Mouse (Mus musculus): ENCODE measurements around the gene T2. TPM values are rescaled to one million over a fixed set of nuclear protein-coding genes. Genes with fewer than 3 reads are reported as not detected.

T2 gene
- polyA plus RNA-seq, 1 experiment from 2014 or later: 0.51 TPM

DNA sequence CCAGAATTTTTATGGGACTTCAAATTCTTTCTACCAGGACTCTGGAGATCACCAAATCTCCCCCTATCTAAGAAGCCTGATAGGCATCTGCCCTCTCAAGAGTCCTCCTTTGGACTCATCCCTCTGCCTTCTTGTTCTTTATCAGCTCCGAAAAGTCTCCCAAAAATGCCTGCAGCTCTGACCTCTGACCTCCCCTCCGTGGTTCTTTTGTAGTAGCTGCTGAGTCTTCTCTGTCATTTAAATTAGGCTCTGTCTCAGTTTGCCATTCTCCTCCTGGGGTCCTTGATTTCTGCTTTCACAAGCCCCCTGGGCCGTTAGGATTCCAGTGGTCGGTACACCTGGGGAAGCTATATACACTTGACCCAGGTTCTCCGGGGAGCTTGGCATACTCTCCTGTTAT lies 74.1 kb downstream of the T2 start:
- no peak overlapping the region for H3K27ac ChIP-seq (replicated peaks)
- no peak overlapping the region for H3K4me3 ChIP-seq
- H3K4me2 ChIP-seq (replicated peaks): no peak overlapping the region
- no peaks in the 10 kb centered on the region for H3K9me3 ChIP-seq
- H3K9ac ChIP-seq (replicated peaks): no peak overlapping the region
- under 1% methylated on average over 5 of the region's 5 CpGs for WGBS
- peaks cover 75% of the 10 kb centered on the region for H3K27me3 ChIP-seq
- ATAC-seq (replicated peaks): no peak
- no peaks in the 10 kb centered on the region for H3K36me3 ChIP-seq
- H3K4me1 ChIP-seq: peaks cover 8% of the 10 kb centered on the region

DNA sequence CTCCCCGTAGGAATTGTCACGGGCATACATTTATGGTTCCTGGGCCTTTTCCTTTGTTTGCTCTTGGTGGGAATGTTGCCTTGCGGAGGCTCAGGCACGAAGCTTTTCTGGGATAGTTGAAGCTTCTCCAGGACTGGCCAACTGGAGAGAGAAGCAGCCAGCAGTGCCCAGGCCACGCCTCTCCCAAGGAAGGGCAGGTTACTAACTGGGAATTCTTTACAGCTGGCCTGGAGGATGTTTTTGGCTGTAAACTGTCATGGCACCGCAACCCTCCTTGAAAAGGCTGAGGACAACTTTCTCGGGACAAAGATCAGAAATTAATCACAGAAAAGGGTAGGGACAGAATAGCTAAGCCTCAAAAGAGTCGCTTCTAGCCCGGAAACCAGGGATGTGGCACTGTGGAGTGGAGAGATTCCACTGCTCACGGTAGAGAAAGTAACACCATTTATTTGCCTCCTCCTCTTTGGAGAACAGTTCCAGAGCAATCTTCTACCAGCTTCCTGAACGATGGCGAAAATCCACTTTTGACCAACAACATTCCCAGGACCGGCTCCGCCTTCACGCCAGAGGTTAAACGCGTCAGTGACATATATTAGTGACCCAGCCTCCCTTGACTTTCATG lies 76.5 kb downstream of the T2 start:
- no peak for ATAC-seq (replicated peaks)
- no peaks in the 10 kb centered on the region for H3K9me3 ChIP-seq
- no peak overlapping the region for H3K27ac ChIP-seq (replicated peaks)
- WGBS: under 1% methylated on average over 17 of the region's 17 CpGs
- H3K27me3 ChIP-seq: peaks cover 98% of the 10 kb centered on the region
- H3K36me3 ChIP-seq: no peaks in the 10 kb centered on the region
- no peak overlapping the region for H3K4me2 ChIP-seq (replicated peaks)
- peaks cover 8% of the 10 kb centered on the region for H3K4me1 ChIP-seq
- no peak overlapping the region for H3K9ac ChIP-seq (replicated peaks)
- H3K4me3 ChIP-seq: no peak overlapping the region

DNA sequence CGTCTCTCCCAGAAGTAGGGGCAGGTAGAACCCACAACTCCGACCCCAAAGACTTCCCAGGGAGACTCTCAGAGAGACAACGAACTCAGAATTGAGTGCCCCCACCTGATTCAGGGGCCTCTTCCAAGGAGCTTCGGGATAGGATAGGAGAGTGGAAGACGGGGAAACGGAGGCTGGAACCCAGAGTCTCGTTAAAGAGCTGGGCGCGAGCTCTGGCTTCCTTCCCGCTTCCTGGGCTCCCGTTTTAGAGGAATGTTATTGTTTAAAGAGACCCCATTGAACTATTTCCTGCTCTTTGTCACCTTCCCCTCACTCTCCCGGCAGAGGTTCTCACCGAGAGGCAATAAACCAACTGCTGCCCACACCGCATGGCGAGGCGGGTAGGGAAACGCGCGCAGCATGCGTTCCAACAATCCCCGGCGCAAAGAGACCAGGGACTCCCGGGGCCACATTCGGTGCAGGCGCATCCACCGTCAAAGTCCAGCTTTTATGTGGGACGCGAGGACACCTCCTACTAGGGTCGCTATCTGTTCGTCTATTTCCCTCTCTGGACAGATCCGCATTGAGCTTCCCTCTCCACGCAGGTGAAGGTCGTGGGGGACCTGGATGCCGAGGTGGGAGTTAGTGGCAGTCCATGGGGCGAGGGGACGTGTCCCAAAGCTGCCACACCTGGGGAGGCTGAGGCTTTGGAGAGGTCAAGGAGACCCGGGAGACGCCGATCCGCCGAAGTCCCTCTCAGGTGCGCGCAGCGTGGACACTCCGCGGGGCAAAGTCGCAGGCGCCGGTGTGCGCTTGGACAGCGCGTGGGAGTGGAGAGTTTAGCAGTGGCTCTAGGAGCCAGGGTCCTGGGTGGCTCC lies 77.6 kb downstream of the T2 start:
- peaks cover 8% of the 10 kb centered on the region for H3K4me1 ChIP-seq
- no peak overlapping the region for H3K9ac ChIP-seq (replicated peaks)
- H3K27me3 ChIP-seq: peaks cover 99% of the 10 kb centered on the region
- WGBS: under 1% methylated on average over 52 of the region's 52 CpGs
- H3K27ac ChIP-seq (replicated peaks): no peak overlapping the region
- no peaks in the 10 kb centered on the region for H3K9me3 ChIP-seq
- H3K4me3 ChIP-seq: no peak overlapping the region
- peak overlapping the region; percentile 21 for H3K4me2 ChIP-seq (replicated peaks)
- H3K36me3 ChIP-seq: no peaks in the 10 kb centered on the region
- ATAC-seq (replicated peaks): no peak

DNA sequence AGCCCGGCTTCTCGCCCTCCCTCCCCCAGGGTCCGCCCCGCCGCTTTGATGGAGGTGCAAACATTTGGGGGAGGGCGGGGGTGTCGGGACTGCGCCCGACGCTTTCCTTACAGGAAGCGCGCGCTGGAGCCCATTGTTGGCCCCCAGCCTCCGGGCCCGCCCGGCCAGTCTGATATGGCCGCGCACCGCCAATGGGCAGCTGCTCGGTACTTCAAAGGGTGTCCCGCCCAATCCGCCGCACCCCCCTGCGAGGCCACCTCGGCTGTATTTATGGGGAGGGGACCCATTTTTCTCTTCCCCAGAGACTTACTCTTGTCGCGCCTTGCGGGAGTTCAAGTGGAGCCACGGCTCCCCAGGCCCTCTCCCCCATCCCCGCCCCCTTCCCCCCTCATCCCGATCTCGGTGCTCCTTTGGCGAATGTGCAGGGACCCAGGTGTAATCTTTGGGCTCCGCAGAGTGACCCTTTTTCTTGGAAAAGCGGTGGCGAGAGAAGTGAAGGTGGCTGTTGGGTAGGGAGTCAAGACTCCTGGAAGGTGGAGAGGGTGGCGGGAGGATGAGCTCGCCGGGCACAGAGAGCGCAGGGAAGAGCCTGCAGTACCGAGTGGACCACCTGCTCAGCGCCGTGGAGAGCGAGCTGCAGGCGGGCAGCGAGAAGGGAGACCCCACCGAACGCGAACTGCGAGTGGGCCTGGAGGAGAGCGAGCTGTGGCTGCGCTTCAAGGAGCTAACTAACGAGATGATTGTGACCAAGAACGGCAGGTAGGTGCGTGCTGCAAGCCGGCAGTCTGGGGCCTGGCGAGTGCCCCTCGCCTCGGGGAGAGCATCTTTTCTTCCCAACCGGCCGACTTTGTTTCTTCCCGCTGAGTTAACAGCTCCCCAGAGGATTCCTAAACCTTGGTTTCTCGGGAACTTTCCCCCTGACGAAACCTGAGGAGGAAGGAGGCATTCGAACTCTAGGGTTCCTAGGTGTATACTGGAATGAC lies 78.5 kb downstream of the T2 start, which contains the start of gene T:
Gene T, plus strand, starts transcription at position 446 of the 983 bp plus-strand sequence.
- Histone ChIP-seq H3K36me3 (no peaks in the 10 kb centered on the region), H3K4me3 (no peak within 1 kb of the TSS), H3K4me2 (replicated peaks) (peak within 1 kb of the TSS; percentile 21), H3K27ac (replicated peaks) (no peak within 1 kb of the TSS), H3K27me3 (peaks cover 94% of the 10 kb centered on the region), H3K4me1 (peaks cover 8% of the 10 kb centered on the region), H3K9me3 (no peaks in the 10 kb centered on the region), H3K9ac (replicated peaks) (no peak within 1 kb of the TSS)
- no peak for ATAC-seq (replicated peaks)
- under 1% methylated on average over 65 of the region's 65 CpGs for WGBS

DNA sequence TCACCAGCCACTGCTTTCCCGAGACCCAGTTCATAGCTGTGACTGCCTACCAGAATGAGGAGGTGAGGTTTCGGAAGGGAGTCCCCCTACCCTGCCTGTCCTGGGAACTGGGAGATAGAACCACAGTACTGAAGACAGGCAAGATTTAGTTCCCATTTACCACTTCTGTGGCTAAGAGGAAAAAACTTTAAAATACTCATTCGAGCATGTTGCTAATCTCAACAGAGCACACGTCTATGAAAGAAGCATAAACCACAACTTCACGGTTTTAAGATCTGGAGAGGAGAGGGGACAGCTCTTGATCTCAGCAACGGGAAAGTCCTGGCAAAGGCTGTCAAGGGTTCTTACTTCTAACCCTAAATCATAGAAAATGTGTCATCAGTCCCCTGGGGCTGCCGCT lies 80.4 kb downstream of the T2 start:
- no peak overlapping the region for H3K4me2 ChIP-seq (replicated peaks)
- no peak overlapping the region for H3K9ac ChIP-seq (replicated peaks)
- H3K4me3 ChIP-seq: no peak overlapping the region
- H3K36me3 ChIP-seq: no peaks in the 10 kb centered on the region
- 13% methylated on average over 7 of the region's 7 CpGs for WGBS
- no peak for ATAC-seq (replicated peaks)
- H3K9me3 ChIP-seq: no peaks in the 10 kb centered on the region
- H3K27ac ChIP-seq (replicated peaks): no peak overlapping the region
- H3K27me3 ChIP-seq: peaks cover 81% of the 10 kb centered on the region
- peaks cover 8% of the 10 kb centered on the region for H3K4me1 ChIP-seq

DNA sequence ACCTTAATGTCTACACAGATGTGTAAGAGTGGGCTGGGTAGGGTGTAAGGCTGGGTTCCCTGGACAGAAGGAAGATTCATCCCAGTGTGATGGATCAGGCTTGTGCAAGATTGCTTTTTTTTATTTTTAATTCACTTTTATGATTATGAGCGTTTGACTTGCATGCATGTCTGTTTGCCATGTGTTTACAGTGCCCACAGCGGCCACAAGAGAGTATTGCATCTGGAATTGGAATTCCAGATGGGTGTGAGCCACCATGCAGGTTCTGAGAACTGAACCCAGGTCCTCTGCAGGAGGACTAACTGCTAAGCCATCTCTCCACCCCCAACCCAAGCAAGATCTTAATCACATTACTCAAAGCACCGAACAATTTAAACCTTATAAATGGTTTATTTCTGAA lies 88.3 kb downstream of the T2 start:
- Histone ChIP-seq H3K36me3 (no peaks in the 10 kb centered on the region), H3K9ac (replicated peaks) (no peak overlapping the region), H3K4me3 (no peak overlapping the region), H3K27me3 (peaks cover 6% of the 10 kb centered on the region; the same call in 1 of the 2 replicates), H3K4me1 (no peaks in the 10 kb centered on the region), H3K4me2 (replicated peaks) (no peak overlapping the region), H3K9me3 (no peaks in the 10 kb centered on the region), H3K27ac (replicated peaks) (no peak overlapping the region)
- no peak for ATAC-seq (replicated peaks)
- WGBS: 62% methylated on average over 3 of the region's 3 CpGs

DNA sequence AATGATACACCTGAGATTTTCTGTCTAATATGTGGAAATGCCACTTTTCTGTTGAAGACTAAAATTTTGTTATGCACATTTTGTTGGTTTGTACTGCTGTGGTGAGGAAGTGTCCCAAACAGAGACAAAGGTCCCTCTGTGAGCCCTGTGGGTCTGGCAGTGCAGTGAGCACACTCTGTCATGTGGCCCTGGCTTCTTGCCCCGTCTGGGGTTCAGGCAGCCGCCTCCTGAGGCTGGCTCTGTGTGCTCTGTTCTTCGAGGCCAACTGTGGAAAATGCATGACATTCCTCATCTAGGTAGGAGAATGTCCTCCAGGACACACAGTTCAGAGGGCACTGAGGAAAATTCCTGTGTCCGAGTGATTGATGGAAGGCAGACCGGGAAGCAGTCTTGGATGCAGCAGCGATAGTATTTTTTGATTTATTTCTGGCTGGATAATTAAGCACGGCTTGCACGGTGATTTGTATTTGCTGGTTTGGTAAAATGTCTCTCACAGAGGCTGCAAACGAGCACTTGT lies 91.9 kb downstream of the T2 start:
- WGBS: 55% methylated on average over 9 of the region's 9 CpGs
- no peak for ATAC-seq (replicated peaks)
- H3K9ac ChIP-seq (replicated peaks): no peak overlapping the region

DNA sequence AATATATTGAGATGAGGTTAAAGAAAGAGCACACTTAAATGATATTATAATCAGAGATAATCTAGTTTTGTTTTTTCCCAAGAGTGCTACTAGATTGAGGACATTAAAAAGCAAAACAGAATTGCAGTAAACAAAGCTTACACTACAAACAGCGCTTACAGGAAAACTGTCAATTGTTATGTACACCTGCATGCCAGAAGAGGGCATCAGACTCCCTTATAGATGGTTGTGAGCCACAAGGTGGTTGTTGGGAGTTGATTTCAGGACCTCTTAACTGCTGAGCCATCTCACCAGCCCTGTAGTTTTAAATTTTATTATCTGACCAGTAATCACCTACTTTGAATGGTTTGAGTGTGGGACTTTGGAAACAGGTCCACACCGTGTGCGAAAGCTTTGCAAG lies 92.5 kb downstream of the T2 start:
- ATAC-seq (replicated peaks): no peak
- Histone ChIP-seq H3K9me3 (no peaks in the 10 kb centered on the region), H3K27me3 (no peaks in the 10 kb centered on the region), H3K4me2 (replicated peaks) (no peak overlapping the region), H3K36me3 (no peaks in the 10 kb centered on the region), H3K9ac (replicated peaks) (no peak overlapping the region), H3K27ac (replicated peaks) (no peak overlapping the region), H3K4me1 (no peaks in the 10 kb centered on the region), H3K4me3 (no peak overlapping the region)
- 70% methylated on average over 3 of the region's 3 CpGs for WGBS

More for the DNA sequence above, 91.9 kb downstream of the T2 start:
- Histone ChIP-seq H3K27ac (replicated peaks) (no peak overlapping the region), H3K4me3 (no peak overlapping the region), H3K9me3 (no peaks in the 10 kb centered on the region), H3K4me2 (replicated peaks) (no peak overlapping the region), H3K4me1 (no peaks in the 10 kb centered on the region), H3K27me3 (no peaks in the 10 kb centered on the region), H3K36me3 (no peaks in the 10 kb centered on the region)

DNA sequence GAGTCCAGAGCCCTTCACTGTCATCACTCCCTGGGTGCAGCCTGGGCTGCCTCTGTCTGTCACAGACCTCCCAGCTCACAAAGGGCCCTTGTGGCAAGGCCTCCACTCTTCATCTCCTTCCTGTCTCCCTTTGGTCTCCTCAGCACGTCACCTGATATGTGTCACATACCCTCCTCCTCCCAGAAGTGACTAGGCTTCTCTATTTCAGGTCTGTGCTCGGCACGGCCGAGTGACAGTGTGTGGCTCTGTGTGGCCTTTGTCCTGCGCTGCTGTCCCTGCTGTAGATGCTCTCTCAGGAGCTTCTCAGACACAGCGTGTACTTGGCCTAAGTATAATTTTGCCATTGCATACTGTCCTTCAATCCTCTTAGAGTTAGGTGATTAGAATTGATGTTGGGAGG lies 99.4 kb downstream of the T2 start:
- H3K27ac ChIP-seq (replicated peaks): no peak overlapping the region
- H3K9ac ChIP-seq (replicated peaks): no peak overlapping the region
- peaks cover 5% of the 10 kb centered on the region; the same call in 1 of the 2 replicates for H3K4me1 ChIP-seq
- H3K4me3 ChIP-seq: no peak overlapping the region
- no peaks in the 10 kb centered on the region for H3K9me3 ChIP-seq
- no peaks in the 10 kb centered on the region for H3K36me3 ChIP-seq
- no peak overlapping the region for H3K4me2 ChIP-seq (replicated peaks)
- no peaks in the 10 kb centered on the region for H3K27me3 ChIP-seq
- 63% methylated on average over 6 of the region's 6 CpGs for WGBS
- ATAC-seq (replicated peaks): no peak

DNA sequence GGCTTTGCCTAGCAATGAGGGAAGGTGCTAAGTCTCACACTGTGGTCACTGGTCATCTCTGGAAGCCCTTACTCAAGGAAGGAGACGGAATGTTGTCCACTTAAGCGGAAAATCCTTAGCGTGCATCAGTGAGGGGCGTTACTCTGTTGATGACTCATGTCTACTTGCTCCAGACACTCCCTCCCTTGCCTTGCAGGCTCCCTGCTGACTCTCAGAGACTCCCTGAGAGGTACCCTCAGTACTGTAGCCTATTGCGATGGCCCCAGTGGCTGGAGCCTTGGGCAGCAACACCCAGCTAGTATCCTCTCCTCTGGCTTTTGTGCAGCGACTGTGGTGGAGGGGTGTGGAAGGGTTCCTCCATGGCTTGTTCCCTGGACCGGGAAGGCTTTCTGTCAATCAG lies 99.8 kb downstream of the T2 start:
- Histone ChIP-seq H3K27me3 (no peaks in the 10 kb centered on the region), H3K9me3 (no peaks in the 10 kb centered on the region), H3K9ac (replicated peaks) (no peak overlapping the region), H3K4me1 (peaks cover 5% of the 10 kb centered on the region; the same call in 1 of the 2 replicates), H3K27ac (replicated peaks) (no peak overlapping the region), H3K36me3 (no peaks in the 10 kb centered on the region), H3K4me3 (no peak overlapping the region), H3K4me2 (replicated peaks) (no peak overlapping the region)
- ATAC-seq (replicated peaks): no peak
- WGBS: 64% methylated on average over 7 of the region's 7 CpGs

DNA sequence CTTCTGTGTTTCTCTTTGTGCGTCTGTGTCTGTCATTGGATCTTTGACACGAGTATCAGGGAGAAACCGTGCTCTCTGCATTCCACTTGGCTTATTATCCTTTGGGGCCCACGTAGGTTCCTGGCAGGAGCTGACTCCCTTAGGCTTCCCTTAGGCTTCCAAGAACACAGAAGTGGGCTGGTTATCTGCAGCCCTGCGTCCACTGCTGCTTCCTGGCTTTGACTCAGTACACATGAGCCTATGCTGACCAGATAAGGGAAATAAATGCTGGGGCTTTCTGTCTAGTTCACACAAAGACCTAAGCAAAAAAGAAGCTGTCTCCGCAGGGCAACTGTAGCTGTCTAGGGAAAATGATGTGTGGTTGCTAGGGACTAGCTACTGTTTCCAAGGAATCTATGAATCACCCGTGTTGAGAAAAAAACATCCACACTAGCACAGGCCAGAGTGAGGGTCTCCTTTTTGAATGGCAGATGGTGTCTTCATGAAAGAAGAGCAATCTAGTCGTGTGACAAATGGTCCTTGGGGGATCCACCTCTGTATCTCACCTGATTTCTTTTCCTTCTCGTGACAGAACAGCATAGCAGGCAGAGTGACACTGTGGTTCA lies 101.2 kb downstream of the T2 start:
- Histone ChIP-seq H3K4me1 (peaks cover 5% of the 10 kb centered on the region; the same call in 1 of the 2 replicates), H3K4me2 (replicated peaks) (no peak overlapping the region), H3K9ac (replicated peaks) (no peak overlapping the region), H3K27ac (replicated peaks) (peak overlapping the region; percentile 74), H3K4me3 (no peak overlapping the region), H3K27me3 (no peaks in the 10 kb centered on the region), H3K36me3 (no peaks in the 10 kb centered on the region), H3K9me3 (no peaks in the 10 kb centered on the region)
- 40% methylated on average over 9 of the region's 9 CpGs for WGBS
- ATAC-seq (replicated peaks): peak; percentile 41; the same call in 1 of the 2 replicates

Data from forebrain, embryonic 15.5 days (tissue).